Mouse (Mus musculus): Measurements from ENCODE around the gene Wasl. TPM values are rescaled to one million over a fixed set of nuclear protein-coding genes. Genes with fewer than 3 reads are reported as not detected.

The Wasl gene
- 42.9 and 52.0 TPM in 2 replicates for polyA plus RNA-seq (2015; fragmentation: Nextera tagmentation; extraction: Ambion mirVana)

DNA sequence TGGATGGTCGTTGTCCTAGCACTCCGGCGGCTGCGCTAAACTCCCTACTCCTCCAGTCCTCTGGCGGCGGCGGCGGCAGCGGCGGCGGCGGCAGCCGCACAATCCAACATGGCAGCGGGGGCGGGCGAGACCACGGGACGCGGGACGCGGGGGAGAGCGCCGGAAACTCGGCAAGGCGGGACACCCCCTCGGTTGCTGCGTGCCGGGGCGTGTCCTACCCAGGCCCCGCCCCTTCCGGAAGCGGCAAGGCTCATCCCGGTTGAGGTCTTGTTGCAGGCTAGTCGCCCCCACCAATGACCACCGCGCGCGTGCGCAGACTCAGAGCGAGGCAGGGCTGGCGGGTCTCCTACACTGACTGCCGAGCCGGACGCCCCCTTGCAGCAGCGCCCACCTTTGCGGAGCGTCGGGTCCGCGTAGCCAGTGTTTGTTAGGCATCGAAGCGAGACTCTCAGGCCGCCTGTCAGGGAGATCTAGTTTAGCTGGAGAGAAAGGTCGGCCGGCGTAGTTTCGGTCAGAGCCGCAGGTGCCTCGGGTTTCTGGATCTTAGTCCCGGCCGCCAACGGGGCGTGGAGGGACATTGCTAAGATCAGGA is at the start of gene Wasl:
TSS of gene Wasl (minus strand) at position 143 of the 592 bp plus-strand sequence.
- peak; percentile 98 for ATAC-seq (replicated peaks; ENCODE audit: extremely low read depth, insufficient read depth, low FRiP score)
- no peaks in the 10 kb centered on the region for H3K27me3 ChIP-seq (ENCODE audit: control insufficient read depth, insufficient read depth, low read length)
- H3K4me1 ChIP-seq (ENCODE audit: control insufficient read depth, insufficient read depth, low read length) = peaks cover 9% of the 10 kb centered on the region
- peak within 1 kb of the TSS; percentile 99 for H3K4me3 ChIP-seq (ENCODE audit: low read length)
- no peaks in the 10 kb centered on the region for H3K9me3 ChIP-seq (replicated peaks; ENCODE audit: control insufficient read depth, low read length)
- H3K27ac ChIP-seq (ENCODE audit: low read length) = peak within 1 kb of the TSS; percentile 98
- under 1% methylated on average over 63 of the region's 63 CpGs for WGBS
- H3K36me3 ChIP-seq (ENCODE audit: control insufficient read depth, insufficient read depth) = no peaks in the 10 kb centered on the region
- H3K4me2 ChIP-seq (ENCODE audit: low read depth, low read length) = peak within 1 kb of the TSS; percentile 78
- H3K9ac ChIP-seq (ENCODE audit: low read length) = peak within 1 kb of the TSS; percentile 99

DNA sequence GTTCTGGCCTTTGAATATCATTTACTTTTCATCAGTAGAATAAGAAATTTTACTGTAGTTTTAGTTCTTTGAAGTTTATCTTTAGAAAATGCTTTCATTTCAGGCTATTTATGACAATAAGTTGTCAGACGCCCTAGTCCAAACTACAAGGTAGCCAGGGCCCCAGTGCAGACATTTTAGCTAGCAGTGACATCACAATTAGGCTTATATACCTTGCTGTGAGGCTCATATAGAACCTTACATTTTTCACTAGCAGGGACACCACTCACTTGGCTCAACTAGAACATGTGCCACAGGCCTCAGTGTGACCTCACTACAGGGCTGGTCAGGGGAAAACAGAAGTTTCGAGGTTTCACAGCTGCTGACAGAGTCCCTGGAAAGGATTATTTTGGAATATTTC is 42.7 kb upstream of the Wasl start:
- H3K9ac ChIP-seq (ENCODE audit: low read length) = no peak overlapping the region
- H3K4me1 ChIP-seq (ENCODE audit: control insufficient read depth, insufficient read depth, low read length) = no peaks in the 10 kb centered on the region
- no peaks in the 10 kb centered on the region for H3K27me3 ChIP-seq (ENCODE audit: control insufficient read depth, insufficient read depth, low read length)
- no peak overlapping the region for H3K4me2 ChIP-seq (ENCODE audit: low read depth, low read length)
- 71% methylated on average over 2 of the region's 2 CpGs for WGBS
- ATAC-seq (replicated peaks; ENCODE audit: extremely low read depth, insufficient read depth, low FRiP score) = no peak
- no peak overlapping the region for H3K27ac ChIP-seq (ENCODE audit: low read length)
- no peaks in the 10 kb centered on the region for H3K36me3 ChIP-seq (ENCODE audit: control insufficient read depth, insufficient read depth)
- H3K4me3 ChIP-seq (ENCODE audit: low read length) = no peak overlapping the region
- no peaks in the 10 kb centered on the region for H3K9me3 ChIP-seq (replicated peaks; ENCODE audit: control insufficient read depth, low read length)

DNA sequence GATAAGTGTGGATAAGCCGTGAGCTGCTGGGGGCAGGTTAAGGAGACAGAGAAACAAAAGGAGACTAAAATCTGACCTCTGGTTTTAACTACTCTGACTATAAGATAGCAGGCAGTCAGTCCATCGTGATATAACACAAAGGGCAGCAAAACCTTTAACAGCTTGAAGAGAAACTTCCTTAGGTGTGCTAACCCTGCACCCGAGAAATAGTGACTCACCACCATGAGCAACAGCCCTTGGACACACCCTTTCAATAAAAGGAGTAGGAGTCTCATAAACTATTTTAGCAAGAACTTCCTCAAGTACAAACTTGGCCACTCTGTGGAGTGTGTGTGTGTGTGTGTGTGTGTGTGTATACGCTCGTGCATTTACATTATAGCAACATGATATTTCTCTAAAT is 42.3 kb upstream of the Wasl start:
- Histone ChIP-seq H3K4me3 (ENCODE audit: low read length) (no peak overlapping the region), H3K9me3 (replicated peaks; ENCODE audit: control insufficient read depth, low read length) (no peaks in the 10 kb centered on the region), H3K27me3 (ENCODE audit: control insufficient read depth, insufficient read depth, low read length) (no peaks in the 10 kb centered on the region), H3K27ac (ENCODE audit: low read length) (no peak overlapping the region), H3K4me2 (ENCODE audit: low read depth, low read length) (no peak overlapping the region), H3K36me3 (ENCODE audit: control insufficient read depth, insufficient read depth) (no peaks in the 10 kb centered on the region), H3K4me1 (ENCODE audit: control insufficient read depth, insufficient read depth, low read length) (no peaks in the 10 kb centered on the region), H3K9ac (ENCODE audit: low read length) (no peak overlapping the region)
- no peak for ATAC-seq (replicated peaks; ENCODE audit: extremely low read depth, insufficient read depth, low FRiP score)
- WGBS = 71% methylated on average over 5 of the region's 5 CpGs

GRCm38 (mm10) chr6:24697216-24697615 is 32.4 kb upstream of the Wasl start:
- WGBS = 80% methylated on average over 5 of the region's 5 CpGs

GRCm38 (mm10) chr6:24696117-24696516 is 31.3 kb upstream of the Wasl start:
- no peaks in the 10 kb centered on the region for H3K4me1 ChIP-seq (ENCODE audit: control insufficient read depth, insufficient read depth, low read length)
- H3K9ac ChIP-seq (ENCODE audit: low read length) = no peak overlapping the region
- ATAC-seq (replicated peaks; ENCODE audit: extremely low read depth, insufficient read depth, low FRiP score) = no peak
- no peaks in the 10 kb centered on the region for H3K36me3 ChIP-seq (ENCODE audit: control insufficient read depth, insufficient read depth)
- no peak overlapping the region for H3K27ac ChIP-seq (ENCODE audit: low read length)
- no peak overlapping the region for H3K4me3 ChIP-seq (ENCODE audit: low read length)
- 75% methylated on average over 4 of the region's 4 CpGs for WGBS
- no peaks in the 10 kb centered on the region for H3K9me3 ChIP-seq (replicated peaks; ENCODE audit: control insufficient read depth, low read length)
- H3K27me3 ChIP-seq (ENCODE audit: control insufficient read depth, insufficient read depth, low read length) = no peaks in the 10 kb centered on the region
- H3K4me2 ChIP-seq (ENCODE audit: low read depth, low read length) = no peak overlapping the region

More at GRCm38 (mm10) chr6:24697216-24697615, 32.4 kb upstream of the Wasl start:
- no peak overlapping the region for H3K4me3 ChIP-seq (ENCODE audit: low read length)
- no peaks in the 10 kb centered on the region for H3K9me3 ChIP-seq (replicated peaks; ENCODE audit: control insufficient read depth, low read length)
- no peak overlapping the region for H3K4me2 ChIP-seq (ENCODE audit: low read depth, low read length)
- H3K36me3 ChIP-seq (ENCODE audit: control insufficient read depth, insufficient read depth) = no peaks in the 10 kb centered on the region
- H3K27ac ChIP-seq (ENCODE audit: low read length) = no peak overlapping the region
- ATAC-seq (replicated peaks; ENCODE audit: extremely low read depth, insufficient read depth, low FRiP score) = no peak
- no peak overlapping the region for H3K9ac ChIP-seq (ENCODE audit: low read length)
- H3K4me1 ChIP-seq (ENCODE audit: control insufficient read depth, insufficient read depth, low read length) = no peaks in the 10 kb centered on the region
- H3K27me3 ChIP-seq (ENCODE audit: control insufficient read depth, insufficient read depth, low read length) = no peaks in the 10 kb centered on the region

GRCm38 (mm10) chr6:24694455-24695410 is 29.9 kb upstream of the Wasl start:
- Histone ChIP-seq H3K4me3 (ENCODE audit: low read length) (no peak overlapping the region), H3K27ac (ENCODE audit: low read length) (no peak overlapping the region), H3K9me3 (replicated peaks; ENCODE audit: control insufficient read depth, low read length) (no peaks in the 10 kb centered on the region), H3K36me3 (ENCODE audit: control insufficient read depth, insufficient read depth) (no peaks in the 10 kb centered on the region), H3K4me2 (ENCODE audit: low read depth, low read length) (no peak overlapping the region), H3K4me1 (ENCODE audit: control insufficient read depth, insufficient read depth, low read length) (no peaks in the 10 kb centered on the region), H3K9ac (ENCODE audit: low read length) (no peak overlapping the region), H3K27me3 (ENCODE audit: control insufficient read depth, insufficient read depth, low read length) (no peaks in the 10 kb centered on the region)
- WGBS = 79% methylated on average over 11 of the region's 11 CpGs
- no peak for ATAC-seq (replicated peaks; ENCODE audit: extremely low read depth, insufficient read depth, low FRiP score)

DNA sequence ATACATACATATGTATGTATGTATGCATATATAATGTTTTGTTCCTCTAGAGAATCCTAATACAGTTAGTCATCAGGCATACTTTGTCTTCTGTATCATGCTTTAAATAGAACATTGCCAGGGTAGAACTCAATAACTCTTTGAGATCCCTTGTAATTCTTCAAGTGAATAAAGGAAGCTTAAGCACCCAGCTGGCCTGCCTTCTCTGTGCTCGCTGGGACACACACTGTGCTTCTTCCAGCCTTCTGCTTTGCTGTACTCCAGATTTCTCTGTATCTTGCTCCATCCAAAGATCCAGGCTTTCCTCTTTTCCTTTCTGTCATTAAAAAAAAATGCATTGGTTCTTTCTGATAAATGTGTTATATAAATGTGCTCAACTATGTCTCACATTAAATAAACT is 23.1 kb upstream of the Wasl start:
- Histone ChIP-seq H3K4me1 (ENCODE audit: control insufficient read depth, insufficient read depth, low read length) (no peaks in the 10 kb centered on the region), H3K27me3 (ENCODE audit: control insufficient read depth, insufficient read depth, low read length) (no peaks in the 10 kb centered on the region), H3K36me3 (ENCODE audit: control insufficient read depth, insufficient read depth) (no peaks in the 10 kb centered on the region), H3K9ac (ENCODE audit: low read length) (no peak overlapping the region), H3K27ac (ENCODE audit: low read length) (no peak overlapping the region), H3K9me3 (replicated peaks; ENCODE audit: control insufficient read depth, low read length) (no peaks in the 10 kb centered on the region), H3K4me3 (ENCODE audit: low read length) (no peak overlapping the region), H3K4me2 (ENCODE audit: low read depth, low read length) (no peak overlapping the region)
- ATAC-seq (replicated peaks; ENCODE audit: extremely low read depth, insufficient read depth, low FRiP score) = no peak
- WGBS = 55% methylated on average over 1 of the region's 1 CpGs

GRCm38 (mm10) chr6:24683113-24683512 is 18.3 kb upstream of the Wasl start:
- H3K4me3 ChIP-seq (ENCODE audit: low read length) = no peak overlapping the region
- no peaks in the 10 kb centered on the region for H3K27me3 ChIP-seq (ENCODE audit: control insufficient read depth, insufficient read depth, low read length)
- no peaks in the 10 kb centered on the region for H3K9me3 ChIP-seq (replicated peaks; ENCODE audit: control insufficient read depth, low read length)
- H3K27ac ChIP-seq (ENCODE audit: low read length) = no peak overlapping the region
- H3K36me3 ChIP-seq (ENCODE audit: control insufficient read depth, insufficient read depth) = no peaks in the 10 kb centered on the region
- 91% methylated on average over 3 of the region's 3 CpGs for WGBS
- ATAC-seq (replicated peaks; ENCODE audit: extremely low read depth, insufficient read depth, low FRiP score) = no peak
- no peak overlapping the region for H3K4me2 ChIP-seq (ENCODE audit: low read depth, low read length)
- no peak overlapping the region for H3K9ac ChIP-seq (ENCODE audit: low read length)
- no peaks in the 10 kb centered on the region for H3K4me1 ChIP-seq (ENCODE audit: control insufficient read depth, insufficient read depth, low read length)

DNA sequence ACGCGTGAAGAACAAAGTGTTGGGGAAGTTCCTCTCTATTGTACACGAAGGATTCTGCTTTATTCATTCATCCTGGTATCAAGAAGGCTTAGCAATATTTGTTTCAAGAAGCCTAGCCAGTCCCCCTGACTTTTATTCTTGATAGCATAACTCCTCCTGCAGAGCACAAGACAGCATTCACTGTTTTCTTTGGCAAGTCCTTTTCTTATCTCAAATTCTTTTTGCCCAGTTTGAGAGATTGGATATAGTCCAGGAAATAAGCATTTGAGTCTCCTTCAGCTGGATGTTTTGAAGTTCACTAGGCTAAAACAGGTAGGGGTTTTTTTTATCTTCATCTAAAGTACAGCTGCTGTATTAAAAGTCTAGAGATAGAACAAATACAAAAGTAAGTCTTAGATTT is 3.0 kb upstream of the Wasl start:
- Histone ChIP-seq H3K4me2 (ENCODE audit: low read depth, low read length) (no peak overlapping the region), H3K36me3 (ENCODE audit: control insufficient read depth, insufficient read depth) (no peaks in the 10 kb centered on the region), H3K9me3 (replicated peaks; ENCODE audit: control insufficient read depth, low read length) (no peaks in the 10 kb centered on the region), H3K27me3 (ENCODE audit: control insufficient read depth, insufficient read depth, low read length) (no peaks in the 10 kb centered on the region), H3K4me3 (ENCODE audit: low read length) (no peak overlapping the region), H3K9ac (ENCODE audit: low read length) (no peak overlapping the region), H3K4me1 (ENCODE audit: control insufficient read depth, insufficient read depth, low read length) (0 out of 2 replicates have a peak, but pooled peaks cover 2% of the 10 kb centered on the region), H3K27ac (ENCODE audit: low read length) (no peak overlapping the region)
- no peak for ATAC-seq (replicated peaks; ENCODE audit: extremely low read depth, insufficient read depth, low FRiP score)
- 53% methylated on average over 3 of the region's 3 CpGs for WGBS
